Mouse (Mus musculus) intestine, postnatal 0 days (tissue): ENCODE measurements at regions not wholly inside any gene's neighbourhood (a gene's known extent, or its start where the extent isn't known, plus 50 kb on each side); places are given as distances from the start of the nearest gene placed in this dataset.

ENCODE experiments used
- ATAC-seq: fragments of 200-750 bp; cut with Nextera tagmentation; 2 replicates; pipeline ENCODE4 v1.8.0; 2017; ENCODE audit warnings: mild to moderate bottlenecking, moderate TSS enrichment, moderate library complexity
- H3K27ac ChIP-seq: fragments of 300-500 bp; sonication (generic); 2 replicates; pipeline ENCODE4 v1.5.1; 2014; ENCODE audit warnings: mild to moderate bottlenecking, low read depth, low read length, moderate library complexity
- H3K27me3 ChIP-seq: fragments of 300-500 bp; sonication (generic); replicated peaks from 2 replicates; pipeline ENCODE4 v1.6.1; 2014; ENCODE audit warnings: low read length, mixed read lengths; ENCODE audit not compliant: control insufficient read depth, insufficient read depth
- H3K36me3 ChIP-seq: fragments of 300-500 bp; sonication (generic); 2 replicates; pipeline ENCODE4 v1.6.1; 2014; ENCODE audit warnings: mild to moderate bottlenecking, moderate library complexity; ENCODE audit not compliant: control insufficient read depth, insufficient read depth
- H3K4me1 ChIP-seq: fragments of 300-500 bp; sonication (generic); replicated peaks from 2 replicates; pipeline ENCODE4 v1.6.1; 2014; ENCODE audit warnings: antibody characterized with exemption, low read length, mixed read lengths; ENCODE audit not compliant: control insufficient read depth, insufficient read depth
- H3K4me2 ChIP-seq: fragments of 300-500 bp; sonication (generic); replicated peaks from 2 replicates; pipeline ENCODE4 v1.6.1; 2014; ENCODE audit warnings: low read depth, mild to moderate bottlenecking, moderate library complexity
- H3K4me3 ChIP-seq: fragments of 300-500 bp; sonication (generic); 2 replicates; pipeline ENCODE4 v1.5.1; 2014; ENCODE audit warnings: low read depth, low read length
- H3K9ac ChIP-seq: fragments of 300-500 bp; sonication (generic); 2 replicates; pipeline ENCODE4 v1.6.1; 2014; ENCODE audit warnings: mild to moderate bottlenecking, low read depth, low read length
- H3K9me3 ChIP-seq: fragments of 300-500 bp; sonication (generic); 2 replicates; pipeline ENCODE4 v1.6.1; 2016; ENCODE audit warnings: mixed run types; ENCODE audit not compliant: control insufficient read depth
- CTCF ChIP-seq: sonication (generic); IDR thresholded peaks from 2 replicates; pipeline ENCODE4 v1.5.1; 2016; ENCODE audit warnings: low read depth, mild to moderate bottlenecking, control low read depth, antibody characterized with exemption, moderate library complexity
- WGBS: fragments of 180-500 bp; shearing (Covaris S2); extraction: QIAGEN DNeasy Blood & Tissue Kit; methylation state at CpG from one replicate; pipeline ENCODE4 v1.1.7; 2014; 5-methylcytosine and 5-hydroxymethylcytosine counted together

DNA sequence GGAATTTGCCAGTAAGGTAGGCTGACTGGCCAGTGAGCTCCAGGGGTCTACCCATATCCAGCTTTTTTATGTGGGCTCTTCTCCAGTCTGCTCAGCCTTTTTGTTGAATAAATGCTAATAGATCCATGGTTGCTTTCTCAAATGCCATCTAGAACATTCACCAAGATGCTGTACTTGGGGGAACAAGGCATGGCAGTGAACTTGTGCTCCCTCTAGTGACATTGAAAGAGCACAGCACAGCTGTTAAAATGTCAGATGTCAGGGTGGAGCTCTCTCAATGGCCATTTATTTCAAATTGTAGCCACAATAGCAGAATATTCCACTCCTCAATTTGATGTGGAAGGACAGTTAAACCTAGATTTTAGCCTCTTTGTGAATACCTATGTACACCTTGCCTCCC lies 86.3 kb downstream of the Kcnk1 start:
- H3K27me3 ChIP-seq: no peaks in the 10 kb centered on the region
- H3K36me3 ChIP-seq: no peaks in the 10 kb centered on the region
- no peak overlapping the region for H3K9ac ChIP-seq
- H3K4me2 ChIP-seq: no peak overlapping the region
- H3K27ac ChIP-seq: no peak overlapping the region
- H3K4me3 ChIP-seq: no peak overlapping the region
- peak; percentile 86 for TF ChIP-seq CTCF
- no peaks in the 10 kb centered on the region for H3K4me1 ChIP-seq
- ATAC-seq: no peak
- H3K9me3 ChIP-seq: no peaks in the 10 kb centered on the region

DNA sequence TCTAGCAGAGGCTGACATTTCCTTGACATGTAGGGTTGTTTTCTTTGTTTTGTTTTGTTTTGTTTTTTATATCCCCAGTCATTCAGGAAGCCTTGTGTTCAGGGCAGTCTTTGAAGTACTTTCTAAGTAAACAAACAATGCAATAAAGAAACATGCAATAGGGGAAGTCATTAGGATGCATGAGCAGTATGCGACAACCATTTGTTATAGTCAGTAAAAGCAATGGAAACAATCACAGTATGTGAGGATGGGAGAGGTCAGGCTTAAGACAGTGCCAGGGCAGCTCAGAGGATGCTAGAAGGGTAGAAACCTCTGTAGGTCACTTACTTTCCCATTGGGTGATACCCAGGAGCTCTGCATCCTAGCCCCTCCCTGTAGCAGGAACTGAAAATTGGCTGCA lies 87.9 kb downstream of the Kcnk1 start:
- no peak for TF ChIP-seq CTCF
- Histone ChIP-seq H3K36me3 (no peaks in the 10 kb centered on the region), H3K4me2 (no peak overlapping the region), H3K9ac (no peak overlapping the region), H3K27me3 (no peaks in the 10 kb centered on the region), H3K27ac (no peak overlapping the region), H3K9me3 (no peaks in the 10 kb centered on the region), H3K4me1 (no peaks in the 10 kb centered on the region), H3K4me3 (no peak overlapping the region)
- no peak for ATAC-seq
- 85% methylated on average over 1 of the region's 1 CpGs for WGBS

DNA sequence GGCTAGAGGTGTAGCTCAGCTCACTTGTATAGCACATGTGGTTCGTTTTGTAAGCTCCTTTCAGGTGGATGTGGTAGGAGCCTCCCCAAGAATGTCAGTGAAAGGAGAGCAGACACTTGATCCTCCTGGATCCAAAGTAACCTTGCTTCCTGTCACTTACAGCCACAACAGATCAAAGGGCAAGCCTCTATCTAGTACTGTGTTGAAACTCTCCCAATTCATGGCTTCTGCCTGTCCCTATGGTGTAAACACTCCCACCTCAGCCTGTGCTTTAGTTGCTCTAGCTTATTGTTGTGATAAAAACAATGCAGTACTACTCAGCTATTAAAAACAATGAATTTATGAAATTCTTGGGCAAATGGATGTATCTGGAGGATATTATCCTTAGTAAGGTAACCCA lies 95.8 kb downstream of the Kcnk1 start:
- ATAC-seq: no peak
- TF ChIP-seq CTCF: no peak
- H3K27ac ChIP-seq: no peak overlapping the region
- no peaks in the 10 kb centered on the region for H3K27me3 ChIP-seq
- 46% methylated on average over 1 of the region's 1 CpGs for WGBS
- H3K4me3 ChIP-seq: no peak overlapping the region
- no peaks in the 10 kb centered on the region for H3K4me1 ChIP-seq
- no peaks in the 10 kb centered on the region for H3K9me3 ChIP-seq
- H3K36me3 ChIP-seq: no peaks in the 10 kb centered on the region
- no peak overlapping the region for H3K4me2 ChIP-seq
- no peak overlapping the region for H3K9ac ChIP-seq

DNA sequence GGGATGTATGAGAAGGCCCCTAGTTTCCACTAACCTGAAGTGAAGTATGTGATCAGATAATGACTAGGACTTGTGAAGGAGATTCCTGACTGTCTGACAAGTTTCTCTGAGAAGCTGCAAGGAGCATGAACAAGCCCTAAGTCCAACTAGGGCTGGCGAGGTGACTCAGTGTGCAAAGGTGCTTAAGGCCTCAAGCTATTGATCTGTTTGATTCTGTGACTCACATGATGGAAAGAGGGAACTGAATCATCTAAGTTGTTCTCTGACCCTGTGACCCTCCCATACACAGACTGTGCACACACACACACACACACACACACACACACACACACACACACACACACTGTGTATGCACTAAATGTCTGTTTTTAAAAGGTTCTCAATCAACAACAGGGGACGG lies 99.0 kb downstream of the Kcnk1 start:
- H3K27ac ChIP-seq: no peak overlapping the region
- no peaks in the 10 kb centered on the region for H3K27me3 ChIP-seq
- ATAC-seq: peak; percentile 92
- no peak overlapping the region for H3K4me2 ChIP-seq
- WGBS: 35% methylated on average over 2 of the region's 2 CpGs
- H3K9ac ChIP-seq: no peak overlapping the region
- no peak for TF ChIP-seq CTCF
- no peaks in the 10 kb centered on the region for H3K4me1 ChIP-seq
- no peaks in the 10 kb centered on the region for H3K9me3 ChIP-seq
- no peak overlapping the region for H3K4me3 ChIP-seq
- H3K36me3 ChIP-seq: no peaks in the 10 kb centered on the region

DNA sequence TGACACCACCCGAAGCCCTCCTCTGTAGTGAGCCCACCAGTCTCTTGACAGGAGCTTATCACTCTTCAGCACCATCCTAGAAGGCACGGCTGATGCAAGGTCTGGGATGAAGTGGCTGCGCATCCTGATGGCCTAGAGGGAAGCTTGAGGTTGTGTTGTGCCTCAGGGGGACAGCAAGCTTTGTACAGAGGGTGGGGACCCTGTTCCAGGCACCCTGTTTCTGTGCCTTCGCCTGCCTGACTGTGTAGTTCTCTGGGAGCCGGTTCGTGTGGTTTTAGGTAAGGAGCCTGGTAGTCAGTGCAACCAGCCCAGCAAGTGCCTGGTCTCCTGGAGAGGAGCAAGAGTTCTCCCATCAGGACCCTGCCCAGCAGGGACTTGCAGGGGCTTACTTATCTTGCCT lies 101.1 kb downstream of the Kcnk1 start:
- H3K27ac ChIP-seq: no peak overlapping the region
- no peaks in the 10 kb centered on the region for H3K27me3 ChIP-seq
- H3K4me1 ChIP-seq: no peaks in the 10 kb centered on the region
- no peak for ATAC-seq
- no peaks in the 10 kb centered on the region for H3K9me3 ChIP-seq
- no peak overlapping the region for H3K9ac ChIP-seq
- H3K36me3 ChIP-seq: no peaks in the 10 kb centered on the region
- no peak overlapping the region for H3K4me3 ChIP-seq
- 70% methylated on average over 6 of the region's 6 CpGs for WGBS
- no peak overlapping the region for H3K4me2 ChIP-seq
- no peak for TF ChIP-seq CTCF

DNA sequence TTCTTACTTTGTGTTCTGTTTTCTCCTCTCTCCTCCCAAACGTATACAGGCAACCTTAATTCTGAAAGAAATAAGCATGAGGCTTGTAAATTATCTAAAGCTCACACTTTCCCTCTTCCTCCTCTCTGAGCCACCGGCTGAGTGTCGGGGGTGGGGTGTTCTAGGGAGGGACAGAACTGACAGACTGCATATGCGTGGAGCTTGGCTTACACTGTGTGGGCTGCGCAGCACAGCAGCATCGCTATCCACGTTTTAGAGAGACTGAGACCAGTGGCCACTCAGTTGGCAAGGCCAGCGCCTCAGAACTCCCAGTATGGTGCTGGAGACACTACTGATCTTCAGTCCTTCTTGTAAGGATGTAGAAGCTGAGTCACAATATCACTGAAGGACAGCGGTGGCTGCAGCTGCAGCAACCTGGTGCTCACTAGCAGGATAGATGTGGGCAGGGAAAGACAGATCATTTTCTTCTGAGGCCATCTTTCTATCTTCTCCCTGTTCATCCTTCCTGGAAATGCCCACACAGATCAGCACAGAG lies 101.7 kb downstream of the Kcnk1 start:
- no peak for ATAC-seq
- H3K4me1 ChIP-seq: no peaks in the 10 kb centered on the region
- no peak overlapping the region for H3K4me3 ChIP-seq
- H3K36me3 ChIP-seq: no peaks in the 10 kb centered on the region
- no peaks in the 10 kb centered on the region for H3K27me3 ChIP-seq
- no peaks in the 10 kb centered on the region for H3K9me3 ChIP-seq
- no peak for TF ChIP-seq CTCF
- no peak overlapping the region for H3K4me2 ChIP-seq
- no peak overlapping the region for H3K27ac ChIP-seq
- no peak overlapping the region for H3K9ac ChIP-seq
- WGBS: 64% methylated on average over 9 of the region's 9 CpGs

DNA sequence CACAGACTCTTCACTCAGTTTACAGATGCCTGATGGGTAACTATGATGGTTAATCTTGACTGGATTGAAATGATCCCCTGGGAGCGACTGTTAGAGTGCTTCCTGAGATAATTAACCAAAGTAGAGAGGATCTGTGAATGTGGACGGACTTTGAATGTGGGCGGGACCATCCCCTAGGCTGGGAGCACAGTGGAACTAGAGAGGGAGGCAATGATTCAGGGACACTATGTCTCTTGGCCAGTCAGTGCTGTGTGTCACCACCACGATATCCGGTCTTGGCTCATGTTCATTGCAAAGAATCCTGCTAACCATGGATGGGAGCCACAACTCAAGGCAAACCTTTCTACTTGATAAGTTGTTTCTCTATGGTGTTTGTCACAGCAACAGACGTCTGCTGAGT lies 103.9 kb downstream of the Kcnk1 start:
- no peak for ATAC-seq
- Histone ChIP-seq H3K4me2 (no peak overlapping the region), H3K27me3 (no peaks in the 10 kb centered on the region), H3K9me3 (no peaks in the 10 kb centered on the region), H3K36me3 (no peaks in the 10 kb centered on the region), H3K4me3 (no peak overlapping the region), H3K27ac (no peak overlapping the region), H3K4me1 (no peaks in the 10 kb centered on the region), H3K9ac (no peak overlapping the region)
- WGBS: 68% methylated on average over 6 of the region's 6 CpGs
- no peak for TF ChIP-seq CTCF
